Mouse (Mus musculus): ENCODE results near the gene Zfp759. TPM values are rescaled to one million over a fixed set of nuclear protein-coding genes. Genes with fewer than 3 reads are reported as not detected.
"Not testable (repeated sequence)": the region's sequence is repeated elsewhere in the genome, so short reads cannot be mapped to it uniquely, and the experiment has no call there.

Zfp759 gene
- total RNA-seq (2022) = 10 to 100 TPM in 2 of 4 experiments, 1 to 10 TPM in 2; 8.4 to 13.8 (median 11.4) TPM

GRCm38 (mm10) chr13:67121360-67121759 is at the start of gene Zfp759:
Zfp759 (plus strand) TSS chr13:67121660.
- DNase-seq (ENCODE audit: low spot score in 2 of 2) = not testable (repeated sequence)

GRCm38 (mm10) chr13:67072786-67073185 is 48.7 kb upstream of the Zfp759 start:
- DNase-seq (ENCODE audit: low spot score in 2 of 2) = no peak

DNA sequence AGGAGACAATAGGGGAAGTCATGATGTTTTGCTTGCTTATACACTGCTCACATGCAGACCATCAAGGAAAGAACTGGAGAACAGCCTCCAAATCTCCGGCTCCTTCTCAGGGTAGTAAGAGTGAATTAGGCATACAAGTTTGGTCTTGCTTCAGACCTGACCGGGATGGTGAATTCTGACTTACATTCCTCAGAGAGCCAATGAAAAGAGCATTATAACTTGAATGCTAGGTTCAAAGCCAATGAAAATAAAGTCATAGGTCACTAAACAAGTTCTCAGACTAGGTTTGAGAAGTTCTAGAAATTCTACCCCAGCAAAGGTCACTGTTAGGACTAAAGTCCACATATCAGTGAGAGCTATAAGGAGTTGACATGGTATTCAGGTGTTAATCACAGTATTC is 44.2 kb upstream of the Zfp759 start:
- no peak for DNase-seq (ENCODE audit: low spot score in 2 of 2)

GRCm38 (mm10) chr13:67081142-67081713 is 40.2 kb upstream of the Zfp759 start:
- DNase-seq (ENCODE audit: low spot score in 2 of 2) = peak; percentile 65 to 75

- no peak for DNase-seq (ENCODE audit: low spot score in 2 of 2)
Observed at GRCm38 (mm10) chr13:67081946-67082345, 39.5 kb upstream of the Zfp759 start.

DNA sequence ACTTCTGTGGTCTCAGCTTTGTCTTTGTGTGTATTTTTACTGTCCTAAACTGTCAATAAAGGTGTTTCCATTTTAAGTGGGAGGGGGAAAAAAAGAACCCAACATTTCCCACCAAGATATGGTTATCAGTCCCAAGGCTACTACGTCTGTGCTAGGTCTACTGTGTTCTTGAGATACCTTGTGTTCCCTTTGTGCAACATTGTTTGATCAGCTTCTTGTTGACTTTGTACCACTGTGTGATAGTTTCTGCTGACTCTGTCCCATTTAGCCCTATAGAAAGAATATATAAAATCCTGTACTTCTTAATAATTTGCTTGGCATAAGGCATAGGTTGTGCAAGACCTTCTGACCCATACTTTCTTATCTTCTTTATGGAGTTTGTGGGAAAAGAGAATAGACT is 31.3 kb upstream of the Zfp759 start:
- DNase-seq (ENCODE audit: low spot score in 2 of 2) = no peak

- no peak for DNase-seq (ENCODE audit: low spot score in 2 of 2)
Observed at GRCm38 (mm10) chr13:67097876-67098275, 23.6 kb upstream of the Zfp759 start, which contains the start of gene Zfp708. Zfp708 (minus strand) TSS chr13:67097976.

DNA sequence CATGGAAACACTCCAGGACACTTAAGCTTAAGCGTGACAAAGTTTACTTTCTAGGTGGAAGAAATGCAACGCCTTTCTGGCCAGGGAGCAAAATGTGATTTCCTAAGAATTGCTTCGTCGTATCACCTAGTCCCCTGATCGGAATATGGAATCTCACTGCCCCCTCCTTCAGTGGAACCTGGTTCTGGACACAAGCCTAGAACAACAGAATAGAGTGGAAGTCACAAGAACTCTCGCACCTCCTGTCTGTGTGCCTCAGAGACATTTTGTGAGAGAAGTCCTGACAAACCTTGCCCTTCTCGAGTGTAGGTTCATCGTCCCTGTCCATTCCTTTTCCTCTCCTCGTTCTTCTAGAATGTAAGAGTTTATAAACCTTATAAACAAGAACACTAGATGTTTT is 13.8 kb upstream of the Zfp759 start:
- no peak for DNase-seq (ENCODE audit: low spot score in 2 of 2)

DNA sequence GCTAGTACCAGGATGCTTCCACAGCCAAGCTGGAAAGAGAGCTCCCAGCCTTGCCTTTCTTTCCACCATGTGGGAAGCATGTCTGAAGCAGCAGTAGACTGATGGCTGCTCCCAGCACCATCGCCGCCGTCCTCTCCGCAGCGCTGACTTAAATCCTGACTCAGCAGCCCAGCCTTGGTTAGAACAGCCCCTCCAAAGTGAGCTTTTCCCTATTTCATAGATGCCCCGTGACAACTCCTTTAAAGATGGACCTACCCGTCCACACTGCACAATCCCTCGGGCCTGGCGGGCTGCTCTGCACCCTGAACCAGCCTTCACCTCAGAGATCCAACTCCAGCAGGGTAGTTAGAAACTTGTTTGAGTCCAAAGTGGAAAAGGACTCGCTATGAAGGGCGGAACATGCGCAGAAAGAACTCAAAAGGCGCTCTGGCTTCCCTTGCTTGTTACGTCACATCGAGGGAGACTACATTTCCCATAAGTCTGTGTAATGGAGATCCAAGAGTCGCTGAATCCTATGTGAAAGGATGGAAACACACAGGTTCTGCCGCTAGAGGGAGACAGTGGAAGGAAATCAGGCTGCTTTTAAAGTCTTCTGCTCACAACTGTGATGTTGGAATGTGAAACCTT is 13.2 kb upstream of the Zfp759 start, which contains the start of gene Gm28557:
Gene Gm28557, minus strand, starts transcription at position 411 of the 627 bp plus-strand sequence.
- peak; percentile 96 for DNase-seq (ENCODE audit: low spot score in 2 of 2)

DNA sequence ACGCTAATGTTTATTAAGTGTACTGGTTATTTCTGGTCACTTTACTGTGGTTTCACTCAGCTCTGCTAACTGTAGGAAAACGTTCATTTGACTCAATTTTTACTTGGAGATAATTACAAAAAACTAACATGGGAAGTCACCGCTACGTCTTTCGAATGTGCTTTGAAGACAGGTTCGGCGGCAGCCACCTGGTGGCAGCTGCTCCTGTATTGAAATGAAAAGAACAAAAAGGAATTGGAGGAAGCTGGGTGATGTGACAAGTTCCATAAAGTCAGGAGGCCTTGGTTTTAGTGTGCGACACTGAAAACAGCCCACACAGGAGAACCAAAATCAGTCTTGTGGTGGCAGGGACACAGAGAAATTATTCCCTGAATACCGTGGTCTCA is 12.6 kb upstream of the Zfp759 start:
- no peak for DNase-seq (ENCODE audit: low spot score in 2 of 2)

DNA sequence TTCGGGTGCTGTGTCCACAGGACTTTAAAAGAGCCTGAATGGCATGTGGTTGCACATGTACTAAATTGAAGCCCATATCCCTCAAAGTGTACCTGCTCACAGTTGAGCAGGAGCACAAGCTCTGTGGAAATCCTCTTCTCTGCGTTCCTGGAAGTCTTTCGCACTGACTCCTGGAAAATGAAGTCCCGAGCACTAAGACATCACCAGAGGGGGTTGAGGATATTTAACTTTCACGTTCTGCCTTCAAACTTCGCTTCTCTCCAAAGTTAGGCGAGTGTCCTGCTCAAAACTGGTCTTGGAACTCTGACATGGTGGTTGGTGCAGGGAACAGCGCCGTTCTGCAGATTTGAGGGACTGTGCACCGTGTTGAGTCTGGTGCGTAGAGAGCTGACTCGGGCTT is 9.4 kb upstream of the Zfp759 start:
- DNase-seq (ENCODE audit: low spot score in 2 of 2) = peak in 1 of 2 experiments; percentile 8

DNA sequence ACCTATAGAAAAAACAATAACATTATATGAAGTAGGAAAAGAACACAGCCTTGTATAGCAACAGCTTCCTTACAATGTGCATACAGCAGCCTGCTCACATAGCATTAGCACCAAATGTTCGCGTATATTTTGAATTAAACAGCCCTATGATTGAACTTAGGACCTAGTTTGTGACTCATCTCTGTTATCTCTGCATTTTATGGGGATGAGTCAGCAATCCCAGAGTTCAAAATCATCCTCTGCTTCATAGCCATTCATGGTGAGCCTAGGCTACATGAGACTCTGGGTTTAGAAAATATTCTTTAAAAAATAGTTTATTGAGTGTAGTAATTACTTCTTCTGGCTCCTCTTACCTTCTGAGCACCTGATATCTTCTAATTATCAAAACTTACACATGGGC is 8.2 kb upstream of the Zfp759 start:
- no peak for DNase-seq (ENCODE audit: low spot score in 2 of 2)

DNA sequence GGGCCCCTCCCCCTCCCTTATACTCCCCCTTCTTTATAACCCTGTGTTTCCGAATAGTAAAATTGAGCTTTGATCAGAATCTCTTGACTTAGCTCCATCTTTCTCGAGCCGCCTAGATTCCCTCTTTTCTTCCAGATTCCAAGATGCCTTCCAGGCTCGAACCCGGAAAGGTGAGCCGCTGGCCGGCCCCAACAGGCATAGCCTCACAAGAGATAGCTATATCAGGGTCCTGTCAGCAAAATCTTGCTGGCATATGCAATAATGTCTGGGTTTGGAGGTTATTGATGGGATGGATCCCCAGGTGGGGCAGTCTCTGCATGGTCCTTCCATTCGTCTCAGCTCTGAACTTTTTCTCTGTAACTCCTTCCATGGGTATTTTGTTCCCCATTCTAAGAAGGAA is 5.3 kb upstream of the Zfp759 start, which contains the start of gene Rslcan18:
Gene Rslcan18, minus strand, starts transcription at position 101 of the 400 bp plus-strand sequence.
- DNase-seq (ENCODE audit: low spot score in 2 of 2) = not testable (repeated sequence)

DNA sequence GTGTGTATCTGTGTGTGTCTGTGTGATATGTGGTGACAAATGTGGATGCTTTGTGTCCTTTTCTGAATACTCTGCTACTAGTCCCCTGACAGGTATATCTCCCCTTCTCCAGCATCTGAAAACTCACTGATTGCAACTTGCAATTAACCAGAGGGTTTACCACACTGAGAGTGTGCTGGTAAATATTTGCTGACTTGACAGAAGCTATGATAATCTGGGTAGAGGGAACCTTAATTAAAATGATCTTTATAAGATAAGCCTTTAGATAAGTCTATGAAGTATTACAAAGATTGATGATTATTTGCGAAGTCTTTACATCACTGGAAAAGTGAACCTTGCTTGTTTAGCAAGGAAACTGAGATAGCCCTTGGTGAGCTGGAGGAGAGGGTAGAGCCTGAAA is 3.0 kb downstream of the Zfp759 start:
- no peak for DNase-seq (ENCODE audit: low spot score in 2 of 2)

DNA sequence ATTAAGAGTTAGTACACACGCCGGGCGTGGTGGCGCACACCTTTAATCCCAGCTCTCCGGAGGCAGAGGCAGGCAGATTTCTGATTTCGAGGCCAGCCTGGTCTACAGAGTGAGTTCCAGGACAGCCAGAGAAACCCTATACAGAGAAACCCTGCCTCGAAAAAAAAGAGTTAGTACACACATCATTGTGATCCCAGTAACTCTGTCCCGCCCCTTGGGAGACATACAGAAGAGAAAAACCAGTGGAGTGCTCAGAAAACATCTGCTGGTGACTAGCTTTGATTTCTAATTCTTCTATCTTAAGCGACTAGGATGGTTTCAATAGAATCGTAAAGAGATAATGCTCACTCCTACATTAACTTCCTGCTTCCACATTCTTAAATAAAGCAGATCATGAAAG is 6.0 kb downstream of the Zfp759 start:
- DNase-seq (ENCODE audit: low spot score in 2 of 2) = not testable (repeated sequence)

DNA sequence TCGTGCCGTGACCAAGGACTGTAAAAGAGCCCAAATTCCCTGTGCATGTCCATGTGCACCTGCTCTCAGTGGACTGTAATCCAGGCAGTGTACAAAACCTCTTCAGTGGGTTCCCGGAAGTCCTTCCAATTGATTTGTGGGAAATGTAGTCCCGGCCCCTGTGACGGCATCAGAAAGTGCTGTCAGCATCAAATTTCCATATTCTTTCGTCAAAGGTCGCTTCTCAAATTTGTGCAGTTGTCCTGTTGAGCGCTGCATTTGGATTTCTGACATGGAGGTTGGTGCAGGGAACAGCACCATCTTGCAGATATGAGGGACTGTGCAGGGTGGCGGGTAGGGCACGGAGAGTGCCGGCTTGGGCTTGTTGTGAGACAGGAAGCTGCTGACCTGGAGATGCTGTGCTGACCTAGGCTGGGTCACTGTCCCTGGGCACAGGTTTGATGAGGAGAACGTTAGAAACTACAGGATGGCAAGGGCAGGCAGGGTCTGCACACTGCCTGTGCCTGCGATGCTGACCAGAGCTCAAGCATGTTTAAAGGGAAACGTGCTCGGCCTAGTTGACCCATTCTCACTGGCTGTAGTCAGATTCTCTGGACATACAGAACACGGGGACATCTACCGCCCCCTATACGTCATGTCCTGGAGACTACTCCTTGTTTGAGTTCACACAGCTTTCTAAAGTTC is 6.7 kb downstream of the Zfp759 start:
- peak; percentile 88 for DNase-seq (ENCODE audit: low spot score in 2 of 2)

- DNase-seq (ENCODE audit: low spot score in 2 of 2) = not testable (repeated sequence)
Observed at GRCm38 (mm10) chr13:67166122-67166521, 44.7 kb downstream of the Zfp759 start.

- DNase-seq (ENCODE audit: low spot score in 2 of 2) = peak; percentile 55 to 71
Observed at GRCm38 (mm10) chr13:67172991-67173722, 51.7 kb downstream of the Zfp759 start, which contains the start of gene Rsl1. Rsl1 (plus strand) TSS chr13:67173182.

DNA sequence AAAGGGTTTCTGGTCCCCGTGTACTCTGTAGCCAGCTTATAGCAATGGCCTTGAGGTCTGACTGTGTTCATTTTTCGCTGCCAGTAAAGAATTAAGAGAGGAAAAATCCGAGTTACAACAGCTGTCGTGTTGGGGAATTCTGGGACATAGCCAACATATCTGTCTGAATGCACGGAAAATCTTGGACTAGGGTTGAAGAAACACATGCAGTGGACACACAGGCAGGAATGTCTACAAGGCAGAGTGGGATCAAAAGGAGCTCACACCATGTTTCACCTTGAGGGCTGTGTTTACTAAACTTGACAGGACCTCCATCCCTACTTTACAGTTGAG is 52.2 kb downstream of the Zfp759 start:
- no peak for DNase-seq (ENCODE audit: low spot score in 2 of 2)

All from layer of hippocampus, adult 8-10 months (tissue).